Mouse (Mus musculus) lung, adult 18-20 months (tissue): ENCODE measurements around the gene Tmem25.

Experiments
- DNase-seq, 2 experiments: peaks; one replicate each; pipeline ENCODE4 v3.0.0; 2022; ENCODE audit warnings: mixed read lengths in 2 of 2

The Tmem25 gene

GRCm38 (mm10) chr9:44799102-44799957 is at the start of gene Tmem25:
Tmem25 (minus strand) TSS chr9:44799307.
- DNase-seq: peak; percentile 90 to 93

- no peak for DNase-seq
Measured at GRCm38 (mm10) chr9:44847446-44847845, 48.3 kb upstream of the Tmem25 start.

DNA sequence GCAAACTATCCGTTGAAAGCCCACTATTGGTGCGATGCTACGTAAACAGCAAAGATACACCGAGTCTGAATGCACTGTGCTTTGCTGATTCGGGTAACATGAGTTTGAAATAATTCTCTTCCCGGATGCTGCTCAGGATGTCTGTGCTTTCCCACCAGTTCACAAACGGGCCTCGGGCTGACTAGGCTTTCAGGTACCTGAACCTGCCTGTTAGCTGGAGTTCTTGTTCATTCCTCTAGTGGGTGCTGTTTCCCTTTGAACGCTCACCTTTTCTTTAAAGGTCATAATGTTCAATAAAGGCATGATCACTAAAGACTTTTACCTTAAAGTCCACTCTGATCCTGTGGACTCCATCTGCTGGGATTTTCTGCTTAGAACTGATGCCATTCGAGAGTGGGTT is 42.1 kb upstream of the Tmem25 start:
- DNase-seq: peak in 1 of 2 experiments; percentile 28

GRCm38 (mm10) chr9:44836439-44836838 is 37.3 kb upstream of the Tmem25 start:
- peak; percentile 64 to 73 for DNase-seq

DNA sequence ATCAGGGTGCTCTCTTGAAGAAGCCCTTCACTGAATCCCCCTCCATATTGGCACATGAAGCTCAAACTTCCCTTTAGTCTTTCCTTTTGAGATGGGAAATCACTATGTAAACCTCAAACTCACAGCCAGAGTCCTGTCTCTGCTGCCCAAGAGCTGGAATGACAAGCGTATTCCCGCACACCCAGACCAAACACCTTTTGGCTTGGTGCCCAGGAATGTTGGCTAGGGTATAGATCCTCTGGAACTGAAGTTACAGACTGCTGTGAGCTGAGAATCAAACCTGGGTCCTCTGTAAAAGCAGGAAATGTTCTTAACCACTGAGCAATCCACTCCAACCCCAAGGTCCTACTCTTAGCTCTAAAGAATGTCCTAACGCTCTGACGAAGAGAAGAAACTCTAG is 33.2 kb upstream of the Tmem25 start:
- peak in 1 of 2 experiments; percentile 43 for DNase-seq

- DNase-seq: no peak
Measured at GRCm38 (mm10) chr9:44830506-44830905, 31.4 kb upstream of the Tmem25 start.

DNA sequence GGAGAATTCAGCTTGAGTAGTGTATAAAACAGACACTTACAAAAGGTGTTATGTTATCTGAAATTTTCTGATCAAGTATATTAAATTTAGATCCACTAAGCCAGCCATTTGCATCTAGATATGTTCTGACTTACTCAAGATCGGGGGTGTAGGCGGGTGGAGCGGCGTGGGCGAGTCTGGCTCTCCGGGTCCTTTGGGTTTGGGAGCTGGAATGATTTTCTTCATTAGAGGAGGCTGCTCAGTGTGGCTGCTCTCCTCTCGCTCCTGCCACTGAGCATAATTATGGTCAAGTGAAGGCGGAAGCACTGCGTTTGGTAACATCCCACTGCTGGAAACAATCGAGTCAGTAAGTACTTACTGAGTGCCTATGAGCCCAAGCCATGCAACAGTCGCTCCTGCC is 29.8 kb upstream of the Tmem25 start:
- DNase-seq: no peak

- DNase-seq: no peak
Measured at GRCm38 (mm10) chr9:44826660-44827059, 27.6 kb upstream of the Tmem25 start.

DNA sequence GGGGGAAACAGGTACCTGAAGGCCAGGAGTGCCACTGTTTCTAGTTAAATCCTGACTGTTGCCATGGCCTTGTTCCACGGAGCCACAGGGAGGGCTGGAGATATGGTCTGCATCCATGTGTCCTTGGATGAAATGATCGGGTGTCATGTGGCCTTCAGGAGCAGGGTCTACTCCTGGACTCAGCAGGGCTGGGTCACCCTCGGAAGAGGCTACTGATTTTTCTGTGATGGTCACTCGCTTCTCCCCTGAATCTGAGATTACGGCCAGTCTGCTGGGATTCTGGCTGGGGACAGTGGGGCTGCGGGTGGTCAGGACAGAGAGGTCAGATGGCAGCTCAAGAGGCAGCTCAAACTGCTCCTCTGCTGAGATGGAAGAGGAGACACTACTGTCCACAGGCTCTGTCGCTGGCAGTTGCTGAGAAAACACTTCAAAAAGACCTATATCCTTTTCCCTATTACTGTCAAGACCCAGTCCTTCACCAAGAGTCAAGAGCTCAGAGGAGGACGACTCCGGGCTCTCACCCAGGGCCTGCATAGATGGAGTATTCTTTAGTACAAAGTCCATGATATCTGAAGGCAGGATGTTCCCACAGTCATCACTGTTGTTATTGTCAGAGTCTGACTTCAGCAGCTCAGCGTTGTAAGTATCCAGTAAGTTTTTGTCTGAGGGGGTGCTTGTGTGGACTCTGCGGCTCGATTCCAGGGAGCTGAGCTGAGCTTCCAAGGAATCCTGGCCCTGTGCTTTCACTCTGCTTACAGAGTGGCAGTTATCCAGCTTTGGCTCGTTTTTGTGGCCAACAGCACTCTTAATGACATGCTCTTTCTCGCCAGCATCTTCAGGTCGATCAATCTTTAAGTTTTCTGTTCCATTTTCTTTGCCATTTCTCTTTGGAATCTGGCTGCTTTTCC is 21.1 kb upstream of the Tmem25 start:
- no peak for DNase-seq

- no peak for DNase-seq
Measured at GRCm38 (mm10) chr9:44817522-44817921, 18.4 kb upstream of the Tmem25 start.

DNA sequence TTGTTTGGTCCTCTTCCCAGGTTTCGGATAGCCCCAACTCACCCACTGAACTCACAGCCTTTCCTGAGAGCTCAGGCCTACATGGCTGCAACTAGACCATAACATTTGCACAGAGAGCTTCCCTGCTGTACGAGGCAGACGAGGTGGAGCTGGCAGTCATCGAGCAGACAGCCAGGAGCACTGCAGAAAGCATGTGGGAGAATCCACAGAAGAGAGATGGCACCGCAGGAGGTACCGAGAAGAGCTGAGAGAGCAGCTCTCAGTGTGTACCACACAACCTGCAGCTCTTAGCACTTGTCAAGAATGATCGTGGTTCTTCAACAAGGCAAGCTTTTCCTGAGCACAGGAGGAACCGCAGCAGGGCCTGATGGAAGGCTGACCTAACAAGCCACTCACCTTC is 15.1 kb upstream of the Tmem25 start:
- no peak for DNase-seq

GRCm38 (mm10) chr9:44810316-44810715 is 11.2 kb upstream of the Tmem25 start:
- peak in 1 of 2 experiments; percentile 33 for DNase-seq

- DNase-seq: no peak
Measured at GRCm38 (mm10) chr9:44807778-44808177, 8.7 kb upstream of the Tmem25 start.

DNA sequence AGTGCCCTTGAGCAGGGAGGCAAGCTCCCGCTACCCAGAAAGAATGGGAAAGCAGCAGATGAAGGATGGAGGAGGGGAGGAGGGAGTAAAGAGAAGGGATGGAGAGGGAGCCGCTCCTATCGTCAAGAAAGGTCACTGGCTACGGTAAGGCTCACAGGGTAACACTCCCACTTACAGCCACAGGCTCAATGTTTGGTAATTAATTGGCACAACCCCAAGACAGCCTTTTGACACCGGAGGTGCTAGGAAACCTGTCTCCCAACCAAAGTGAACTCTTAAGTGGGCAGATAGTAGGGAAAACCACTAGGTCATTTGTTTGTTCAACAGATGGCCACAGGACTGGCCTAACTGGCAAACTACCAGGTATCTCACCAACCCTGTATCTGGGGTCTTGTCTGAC is 8.0 kb upstream of the Tmem25 start:
- DNase-seq: peak in 1 of 2 experiments; percentile 60

GRCm38 (mm10) chr9:44805536-44805935 is 6.4 kb upstream of the Tmem25 start:
- DNase-seq: no peak

GRCm38 (mm10) chr9:44804678-44805077 is 5.6 kb upstream of the Tmem25 start:
- DNase-seq: no peak

GRCm38 (mm10) chr9:44802808-44803450 is 3.8 kb upstream of the Tmem25 start, which contains the start of gene Ttc36:
Ttc36 (minus strand) TSS chr9:44803072.
- peak; percentile 81 to 86 for DNase-seq

GRCm38 (mm10) chr9:44801669-44802068 is 2.6 kb upstream of the Tmem25 start:
- peak in 1 of 2 experiments; percentile 17 for DNase-seq

GRCm38 (mm10) chr9:44799958-44800324 is 834 bp upstream of the Tmem25 start:
- DNase-seq: no peak

DNA sequence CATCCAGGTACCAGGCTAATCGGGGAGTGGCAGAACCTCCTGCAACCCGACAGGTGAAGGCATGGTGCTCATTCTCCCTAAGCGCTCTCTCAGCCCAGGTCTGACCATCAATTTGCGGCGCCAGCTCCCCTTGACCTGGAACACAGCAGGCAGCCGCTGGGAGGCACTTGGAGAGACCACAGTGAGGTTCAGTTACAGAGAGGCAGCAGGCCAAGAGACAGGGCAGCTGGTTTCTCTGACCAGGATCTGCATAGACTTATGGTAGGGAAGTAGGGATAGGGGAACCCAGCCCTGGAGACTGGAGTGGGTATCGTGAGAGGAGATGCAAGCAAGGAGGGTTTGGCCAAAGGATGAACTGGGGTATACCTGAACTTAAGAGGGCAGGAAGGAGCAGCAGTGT is 809 bp downstream of the Tmem25 start:
- DNase-seq: no peak

DNA sequence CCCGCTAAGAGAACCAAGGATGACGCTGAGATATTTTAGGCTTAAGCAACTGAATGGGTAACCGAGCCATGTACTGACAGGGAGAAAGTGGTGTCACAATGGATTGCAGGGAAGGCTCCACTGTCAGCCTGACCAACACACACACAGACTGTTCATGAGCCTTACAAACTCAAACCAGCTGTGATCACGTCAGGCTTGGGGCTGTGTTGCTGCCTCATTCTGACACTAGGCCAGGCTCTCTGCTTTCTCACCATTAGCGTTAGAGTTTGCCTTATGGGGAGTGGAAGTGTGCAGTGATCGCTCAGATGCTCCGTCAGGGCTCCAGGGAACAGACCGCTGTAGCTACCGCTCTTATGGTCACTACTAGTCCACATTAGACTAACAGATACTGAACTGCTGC is 6.3 kb downstream of the Tmem25 start:
- no peak for DNase-seq

- peak; percentile 92 to 95 for DNase-seq
Measured at GRCm38 (mm10) chr9:44772750-44773651, 26.1 kb downstream of the Tmem25 start.
